17 mouse cellular contexts compared by ENCODE assay signal in the genomic region with DNA sequence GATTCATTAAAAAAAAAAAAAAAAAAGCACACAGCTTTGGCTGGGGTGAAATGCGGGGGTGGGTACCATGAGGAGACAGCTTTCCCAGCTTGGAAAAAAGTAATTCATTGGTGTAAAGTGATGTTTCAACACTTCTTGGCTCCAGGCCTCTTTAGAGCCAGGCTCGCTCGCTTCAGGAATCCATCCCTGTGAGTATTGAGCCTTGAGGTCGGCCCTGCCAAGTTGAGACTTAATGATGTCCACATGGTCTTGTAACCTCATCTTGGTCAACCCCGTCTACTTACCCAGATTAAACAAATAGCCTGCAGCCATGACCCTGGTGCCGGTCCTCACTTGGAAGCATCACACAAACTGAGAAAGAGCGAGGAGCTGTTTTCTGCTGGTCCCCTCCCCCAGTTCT.
A peak's percentile ranks its signal among the peaks of the same experiment; 100 is the strongest.
DNase-seq lines count a peak whose midpoint lies in the region; ATAC-seq and TF ChIP-seq lines count a peak whose summit lies in the region.
"Had no signal": no experiment of that assay in that cellular context is flagged by ENCODE, and none has a peak within 500 bp of the region (broad histone marks: within the 10 kb centered on the region; RNA-seq: fewer than 3 reads in every experiment).

No protein-coding gene starts in this region.

- H3K4me3 ChIP-seq in gastrocnemius, adult 2 months = no peak overlapping the region
- H3K4me3 ChIP-seq in hindbrain, embryonic 16.5 days (ENCODE audit: low read length) = no peak overlapping the region
- H3K4me3 ChIP-seq in forebrain, embryonic 15.5 days = no peak overlapping the region
- H3K4me3 ChIP-seq: kidney, embryonic 15.5 days; midbrain, embryonic 13.5 days; neural tube, embryonic 12.5 days had no signal

- TF ChIP-seq CTCF in gastrocnemius, adult 2 months (IDR thresholded peaks at IDR 0.05) = no peak

- no peak overlapping the region for H3K9ac ChIP-seq in hindbrain, embryonic 16.5 days (ENCODE audit: low read depth, low read length)
- H3K9ac ChIP-seq in forebrain, embryonic 15.5 days (replicated peaks) = no peak overlapping the region
- H3K9ac ChIP-seq: hindbrain, embryonic 14.5 days; kidney, embryonic 15.5 days; liver, postnatal 0 days; midbrain, embryonic 13.5 days; neural tube, embryonic 12.5 days had no signal

- H3K27ac ChIP-seq in gastrocnemius, adult 2 months = no peak overlapping the region
- no peak overlapping the region for H3K27ac ChIP-seq in hindbrain, embryonic 16.5 days (ENCODE audit: low read depth, low read length)
- H3K27ac ChIP-seq in forebrain, embryonic 15.5 days (replicated peaks) = no peak overlapping the region
- H3K27ac ChIP-seq: hindbrain, embryonic 14.5 days; kidney, embryonic 15.5 days; midbrain, embryonic 13.5 days; neural tube, embryonic 12.5 days had no signal

- peaks cover 4% of the 10 kb centered on the region; the same call in 1 of the 2 replicates for H3K36me3 ChIP-seq in hindbrain, embryonic 16.5 days (ENCODE audit: control insufficient read depth, insufficient read depth, low read length)
- no peaks in the 10 kb centered on the region for H3K36me3 ChIP-seq in forebrain, embryonic 15.5 days

- no peaks in the 10 kb centered on the region for H3K9me3 ChIP-seq in hindbrain, embryonic 16.5 days (ENCODE audit: control insufficient read depth, low read length)
- H3K9me3 ChIP-seq in forebrain, embryonic 15.5 days = no peaks in the 10 kb centered on the region
- H3K9me3 ChIP-seq: kidney, embryonic 15.5 days; midbrain, embryonic 13.5 days; neural tube, embryonic 12.5 days had no signal

- H3K4me2 ChIP-seq in hindbrain, embryonic 16.5 days (ENCODE audit: low read length) = no peak overlapping the region
- H3K4me2 ChIP-seq in forebrain, embryonic 15.5 days (replicated peaks) = no peak overlapping the region
- H3K4me2 ChIP-seq: hindbrain, embryonic 14.5 days; kidney, embryonic 15.5 days; midbrain, embryonic 13.5 days; neural tube, embryonic 12.5 days had no signal

- H3K27me3 ChIP-seq in hindbrain, embryonic 16.5 days (replicated peaks; ENCODE audit: control insufficient read depth, insufficient read depth, low read length) = no peaks in the 10 kb centered on the region
- H3K27me3 ChIP-seq in forebrain, embryonic 15.5 days = no peaks in the 10 kb centered on the region
- H3K27me3 ChIP-seq: kidney, embryonic 15.5 days; midbrain, embryonic 13.5 days; neural tube, embryonic 12.5 days had no signal

- intact Hi-C loops in gastrocnemius, adult 2 months (cut with DNase I) = no loop called here
- intact Hi-C loops in gastrocnemius, postnatal 14 days (cut with DNase I; ENCODE audit: low total_unique reads) = loop anchor here (10.0 kb wide), 1 partner anchor 128 kb away; a partner anchor contains a TSS

- DNase-seq in gastrocnemius, adult 2 months = peak; percentile 60
- no peak for DNase-seq in gastrocnemius, postnatal 10 days
- DNase-seq in embryo, embryonic 10.5 days (ENCODE audit: low spot score) = peak; percentile 44
- DNase-seq in gastrocnemius, postnatal 14 days = peak; percentile 44
- peak; percentile 55 for DNase-seq in lung, postnatal 10 days
- DNase-seq in frontal cortex, adult 2 months (ENCODE audit: extremely low spot score in 1 of 2, low spot score in 1 of 2) = no peak
- DNase-seq: cerebellum, adult 2 months; liver, postnatal 0 days; spleen, adult 18-20 months; thymus, adult 18-20 months had no signal

- no peaks in the 10 kb centered on the region for H3K4me1 ChIP-seq in hindbrain, embryonic 16.5 days (ENCODE audit: control insufficient read depth, insufficient read depth, low read depth, low read length)
- H3K4me1 ChIP-seq in forebrain, embryonic 15.5 days = no peaks in the 10 kb centered on the region
- H3K4me1 ChIP-seq: kidney, embryonic 15.5 days; midbrain, embryonic 13.5 days; neural tube, embryonic 12.5 days had no signal

- no peak for ATAC-seq in hindbrain, embryonic 16.5 days
- ATAC-seq in forebrain, embryonic 15.5 days (replicated peaks) = no peak
- ATAC-seq: forebrain, embryonic 16.5 days; liver, postnatal 0 days; midbrain, embryonic 13.5 days had no signal

- 81% methylated on average over 7 of the region's 7 CpGs for WGBS in hindbrain, embryonic 16.5 days
- WGBS in forebrain, embryonic 15.5 days = 91% methylated on average over 7 of the region's 7 CpGs

Comparison
In these comparisons a context has a peak if more than half of its experiments do, and no peak if none do; other contexts are left out.
1. DNase-seq: peak in gastrocnemius, adult 2 months (single experiment), embryo, embryonic 10.5 days (single experiment), gastrocnemius, postnatal 14 days (single experiment) and lung, postnatal 10 days (single experiment); none in gastrocnemius, postnatal 10 days (single experiment) and frontal cortex, adult 2 months (0 of 2).